Mouse (Mus musculus) CH12.LX (cell line): ENCODE results near the gene Sgpl1. TPM values are rescaled to one million over a fixed set of nuclear protein-coding genes. Genes with fewer than 3 reads are reported as not detected.
A peak's percentile ranks its signal among the peaks of the same experiment; 100 is the strongest.

Experiments
- DNase-seq: peaks from one replicate; pipeline ENCODE4 v3.0.0-alpha.2; 2013; ENCODE audit errors: extremely low read depth
- H3K27ac ChIP-seq: 2 replicates; pipeline ENCODE4 v1.5.1; 2012; ENCODE audit warnings: low read depth, mild to moderate bottlenecking, control low read depth, moderate library complexity; ENCODE audit not compliant: insufficient read depth
- H3K27me3 ChIP-seq: replicated peaks from 2 replicates; pipeline ENCODE3; 2012; ENCODE audit warnings: inconsistent platforms
- H3K36me3 ChIP-seq, 2 experiments: replicated peaks in 1 of 2; 2 replicates each; pipeline versions ENCODE3 to v1.6.1; 2012; ENCODE audit warnings: inconsistent platforms in 1 of 2, low read length in 1 of 2, mild to moderate bottlenecking in 1 of 2, mixed read lengths in 1 of 2, moderate library complexity in 1 of 2; ENCODE audit not compliant: control insufficient read depth in 1 of 2, insufficient read depth in 1 of 2
- H3K4me1 ChIP-seq, 2 experiments: 2 replicates each; pipeline ENCODE4 v1.6.1; 2012; ENCODE audit warnings: inconsistent platforms in 1 of 2, moderate library complexity in 1 of 2; ENCODE audit not compliant: insufficient read depth in 2 of 2, control insufficient read depth in 1 of 2
- H3K4me2 ChIP-seq: 2 replicates; pipeline ENCODE4 v1.6.1; 2012; ENCODE audit warnings: low read depth, mild to moderate bottlenecking, control low read depth; ENCODE audit not compliant: poor library complexity, insufficient read depth, severe bottlenecking
- H3K4me3 ChIP-seq, 3 experiments: fragments of 150-350 bp in 1 of 3; sonication (generic) in 1 of 3; replicated peaks in 1 of 3; 2 replicates each; pipeline versions ENCODE3 to v1.5.1; 2011 to 2012; ENCODE audit warnings: low read depth in 2 of 3, low read length in 2 of 3, mild to moderate bottlenecking in 2 of 3, moderate library complexity in 2 of 3, control low read depth in 1 of 3, improper control_type of control experiment in 1 of 3, inconsistent platforms in 1 of 3, mixed read lengths in 1 of 3; ENCODE audit not compliant: poor library complexity in 1 of 3
- H3K79me2 ChIP-seq: replicated peaks from 2 replicates; pipeline ENCODE4 v1.6.1; 2012; ENCODE audit warnings: mild to moderate bottlenecking, moderate library complexity; ENCODE audit not compliant: control insufficient read depth, poor library complexity, insufficient read depth, severe bottlenecking; ENCODE audit errors: extremely low read depth
- H3K9ac ChIP-seq: 2 replicates; pipeline ENCODE4 v1.6.1; 2012; ENCODE audit warnings: low read depth, mild to moderate bottlenecking, control low read depth, moderate library complexity; ENCODE audit not compliant: insufficient read depth
- H3K9me3 ChIP-seq: replicated peaks from 2 replicates; pipeline ENCODE3; 2012; ENCODE audit warnings: low read length, inconsistent platforms, mixed read lengths
- BHLHE40 ChIP-seq: IDR thresholded peaks from 2 replicates; pipeline ENCODE4 v1.6.1; 2011; ENCODE audit warnings: mild to moderate bottlenecking, low read depth, low read length, improper control_type of control experiment
- CHD1 ChIP-seq: IDR thresholded peaks from 2 replicates; pipeline ENCODE4 v1.6.1; 2012; ENCODE audit warnings: low read depth, low read length, improper control_type of control experiment, inconsistent platforms
- CTCF ChIP-seq, 2 experiments: IDR thresholded peaks in 1 of 2; conservative IDR thresholded peaks in 1 of 2; 2 replicates each; pipeline ENCODE4 v1.5.1; 2011 to 2012; ENCODE audit warnings: low read depth in 2 of 2, low read length in 2 of 2, improper control_type of control experiment in 1 of 2, inconsistent platforms in 1 of 2, mild to moderate bottlenecking in 1 of 2, moderate library complexity in 1 of 2
- ELF1 ChIP-seq: IDR thresholded peaks from 2 replicates; pipeline ENCODE4 v1.6.1; 2014; ENCODE audit warnings: low read depth, mild to moderate bottlenecking, inconsistent platforms, low read length, improper control_type of control experiment
- EP300 ChIP-seq: IDR thresholded peaks from 2 replicates; pipeline ENCODE4 v1.6.1; 2011; ENCODE audit warnings: low read length, improper control_type of control experiment
- ETS1 ChIP-seq: conservative IDR thresholded peaks from 2 replicates; pipeline ENCODE4 v1.6.1; 2012; ENCODE audit warnings: low read depth, mild to moderate bottlenecking, inconsistent platforms, low read length, improper control_type of control experiment, moderate library complexity
- GABPA ChIP-seq: IDR thresholded peaks from 2 replicates; pipeline ENCODE4 v1.6.1; 2012; ENCODE audit warnings: low read depth, low read length, improper control_type of control experiment, inconsistent platforms; ENCODE audit not compliant: insufficient replicate concordance
- HCFC1 ChIP-seq: IDR thresholded peaks from 2 replicates; pipeline ENCODE4 v1.6.1; 2012; ENCODE audit warnings: low read depth, mild to moderate bottlenecking, inconsistent platforms, low read length, improper control_type of control experiment
- IRF4 ChIP-seq: IDR thresholded peaks from 2 replicates; pipeline ENCODE4 v1.6.1; 2014; ENCODE audit warnings: low read depth, mild to moderate bottlenecking, inconsistent platforms, low read length, improper control_type of control experiment
- JUN ChIP-seq: IDR thresholded peaks from 2 replicates; pipeline ENCODE4 v1.6.1; 2011; ENCODE audit warnings: low read depth, mild to moderate bottlenecking, low read length, improper control_type of control experiment, moderate library complexity; ENCODE audit not compliant: insufficient read depth
- JUND ChIP-seq: conservative IDR thresholded peaks from 2 replicates; pipeline ENCODE4 v1.6.1; 2011; ENCODE audit warnings: low read depth, low read length, improper control_type of control experiment
- KAT2A ChIP-seq: IDR thresholded peaks from 2 replicates; pipeline ENCODE4 v1.6.1; 2012; ENCODE audit warnings: low read length, improper control_type of control experiment, inconsistent platforms; ENCODE audit not compliant: insufficient replicate concordance
- MAFK ChIP-seq: IDR thresholded peaks from 2 replicates; pipeline ENCODE4 v1.6.1; 2011; ENCODE audit warnings: low read length, improper control_type of control experiment; ENCODE audit not compliant: insufficient replicate concordance
- MAZ ChIP-seq: IDR thresholded peaks from 2 replicates; pipeline ENCODE4 v1.6.1; 2012; ENCODE audit warnings: low read depth, mild to moderate bottlenecking, inconsistent platforms, low read length, improper control_type of control experiment, moderate library complexity
- NELFE ChIP-seq: IDR thresholded peaks from 2 replicates; pipeline ENCODE4 v1.6.1; 2011; ENCODE audit warnings: low read depth, low read length, improper control_type of control experiment
- PAX5 ChIP-seq: IDR thresholded peaks from 2 replicates; pipeline ENCODE4 v1.6.1; 2012; ENCODE audit warnings: low read length, inconsistent platforms, mixed read lengths
- POLR2A ChIP-seq: IDR thresholded peaks from 2 replicates; pipeline ENCODE4 v1.6.1; 2011; ENCODE audit warnings: low read depth, mild to moderate bottlenecking, improper control_type of control experiment, low read length
- POLR2AphosphoS2 ChIP-seq: IDR thresholded peaks from 2 replicates; pipeline ENCODE4 v1.6.1; 2011; ENCODE audit warnings: low read depth, low read length, improper control_type of control experiment
- SIN3A ChIP-seq: IDR thresholded peaks from 2 replicates; pipeline ENCODE4 v1.6.1; 2012; ENCODE audit warnings: low read length, improper control_type of control experiment, inconsistent platforms
- SMC3 ChIP-seq: IDR thresholded peaks from 2 replicates; pipeline ENCODE4 v1.6.1; 2011; ENCODE audit warnings: low read depth, low read length, improper control_type of control experiment
- TBP ChIP-seq: conservative IDR thresholded peaks from 2 replicates; pipeline ENCODE4 v1.6.1; 2011; ENCODE audit warnings: low read depth, low read length, improper control_type of control experiment
- TCF12 ChIP-seq: IDR thresholded peaks from 2 replicates; pipeline ENCODE4 v1.6.1; 2014; ENCODE audit warnings: low read depth, mild to moderate bottlenecking, inconsistent platforms, low read length, improper control_type of control experiment
- USF2 ChIP-seq: conservative IDR thresholded peaks from 2 replicates; pipeline ENCODE4 v1.6.1; 2011; ENCODE audit warnings: low read depth, low read length, improper control_type of control experiment
- ZC3H11A ChIP-seq: IDR thresholded peaks from 2 replicates; pipeline ENCODE4 v1.6.1; 2012; ENCODE audit warnings: low read depth, mild to moderate bottlenecking, inconsistent platforms, low read length, improper control_type of control experiment
- ZKSCAN1 ChIP-seq: IDR thresholded peaks from 2 replicates; pipeline ENCODE4 v1.6.1; 2012; ENCODE audit warnings: low read depth, inconsistent platforms, low read length, improper control_type of control experiment, borderline replicate concordance
- ZMIZ1 ChIP-seq: IDR thresholded peaks from 2 replicates; pipeline ENCODE4 v1.6.1; 2012; ENCODE audit warnings: low read depth, mild to moderate bottlenecking, inconsistent platforms, low read length, improper control_type of control experiment
- ZNF384 ChIP-seq: IDR thresholded peaks from 2 replicates; pipeline ENCODE4 v1.6.1; 2012; ENCODE audit warnings: low read depth, low read length, improper control_type of control experiment, inconsistent platforms
- dilution Hi-C: fragments of 300-500 bp; cut with MboI; formaldehyde crosslinking; loops from 2 replicates; pipeline ENCODE4 v1.14.3; 2020; ENCODE audit warnings: low sequenced_read_pairs; ENCODE audit not compliant: extremely low pct_unique_long_range_greater_than_20kb, extremely low pct_ligation_motif_present
- in situ Hi-C: fragments of 300-500 bp; cut with MboI; formaldehyde crosslinking; loops from 3 replicates; pipeline ENCODE4 v1.14.3; 2019; ENCODE audit warnings: low sequenced_read_pairs, low pct_ligation_motif_present, low pct_unique_long_range_greater_than_20kb, mixed read lengths
- polyA plus RNA-seq: library from polyadenylated mRNA; unstranded; fragments of >175 nt; gene quantifications from 2 replicates; pipeline ENCODE4 v1.2.1, GENCODE M21; 2012; ENCODE audit warnings: low read depth; ENCODE audit not compliant: insufficient read length
- total RNA-seq, 2 experiments: library from RNA; depleted of rRNA; stranded (reverse); fragments of 300-350 nt in 1 of 2; fragments of >200 nt in 1 of 2; gene quantifications; 2 replicates each; pipeline ENCODE4 v1.2.3; 2012 to 2014

Sgpl1 gene
- total and polyA plus RNA-seq, 3 experiments = 48.3 to 55.4 (median 52.1) TPM

- H3K9ac ChIP-seq = no peak overlapping the region
- no peaks in the 10 kb centered on the region for H3K27me3 ChIP-seq
- no peak for DNase-seq
- no peak overlapping the region for H3K4me2 ChIP-seq
- TF ChIP-seq NELFE (no peak), MAZ (no peak), ZNF384 (no peak), POLR2A (no peak), TCF12 (no peak), PAX5 (no peak), TBP (no peak), EP300 (no peak), POLR2AphosphoS2 (no peak), SIN3A (no peak), ZMIZ1 (no peak), KAT2A (no peak), JUND (no peak), ELF1 (no peak), USF2 (no peak), MAFK (no peak), ETS1 (no peak)
- no peaks in the 10 kb centered on the region for H3K36me3 ChIP-seq
- H3K79me2 ChIP-seq = peaks cover 14% of the 10 kb centered on the region; the same call in 1 of the 2 replicates
- no peaks in the 10 kb centered on the region for H3K9me3 ChIP-seq
- dilution Hi-C loops = no loop called here
- in situ Hi-C loops = no loop called here
- no peak overlapping the region for H3K4me3 ChIP-seq
- H3K27ac ChIP-seq = no peak overlapping the region
- peaks cover 0 to 24% of the 10 kb centered on the region in 2 experiments; a peak in 2 of 4 replicates for H3K4me1 ChIP-seq
These were observed 2.0 kb upstream of the Sgpl1 start for GRCm38 (mm10) chr10:61149476-61149875.

- in situ Hi-C loops = no loop called here
- Histone ChIP-seq H3K4me1 (peaks cover 3 to 43% of the 10 kb centered on the region in 2 experiments; a peak in 3 of 4 replicates), H3K79me2 (peaks cover 14% of the 10 kb centered on the region), H3K9me3 (no peaks in the 10 kb centered on the region), H3K27me3 (no peaks in the 10 kb centered on the region), H3K36me3 (peaks cover 0 to 12% of the 10 kb centered on the region in 2 experiments), H3K9ac (peak overlapping the region; percentile 75), H3K27ac (peak overlapping the region; percentile 34), H3K4me2 (peak overlapping the region; percentile 32), H3K4me3 (peak overlapping the region; percentile 78 to 94 (median 87))
- TF ChIP-seq HCFC1 (no peak), ZMIZ1 (no peak), CHD1 (no peak), USF2 (no peak), POLR2A (no peak), IRF4 (no peak), MAZ (no peak), ZNF384 (no peak), BHLHE40 (no peak), SMC3 (no peak), TBP (no peak), ELF1 (no peak), GABPA (no peak), PAX5 (no peak), CTCF (conservative IDR thresholded peaks at IDR 0.05 in 1 of 2, IDR thresholded peaks at IDR 0.05 in 1 of 2; ENCODE audit: low read depth in 2 of 2, low read length in 2 of 2) (no peak), MAFK (no peak), JUN (no peak), ZC3H11A (no peak), ZKSCAN1 (no peak)
- dilution Hi-C loops = no loop called here
- no peak for DNase-seq
These were observed 721 bp downstream of the Sgpl1 start for GRCm38 (mm10) chr10:61146807-61147156.
